Mouse (Mus musculus) kidney, adult 2 months (tissue): ENCODE data around the gene Synm.

Experiments
- CTCF ChIP-seq: fragments of 200-500 bp; conservative IDR thresholded peaks from 2 replicates; pipeline ENCODE4 v1.5.1; 2011; ENCODE audit warnings: low read depth, mild to moderate bottlenecking, control low read depth, low read length, moderate library complexity, mixed read lengths; ENCODE audit not compliant: insufficient read depth, insufficient read length
- POLR2A ChIP-seq: fragments of 200-500 bp; IDR thresholded peaks from one replicate; pipeline ENCODE4 v1.6.1; 2011; ENCODE audit warnings: low read depth, low read length, control low read depth

DNA sequence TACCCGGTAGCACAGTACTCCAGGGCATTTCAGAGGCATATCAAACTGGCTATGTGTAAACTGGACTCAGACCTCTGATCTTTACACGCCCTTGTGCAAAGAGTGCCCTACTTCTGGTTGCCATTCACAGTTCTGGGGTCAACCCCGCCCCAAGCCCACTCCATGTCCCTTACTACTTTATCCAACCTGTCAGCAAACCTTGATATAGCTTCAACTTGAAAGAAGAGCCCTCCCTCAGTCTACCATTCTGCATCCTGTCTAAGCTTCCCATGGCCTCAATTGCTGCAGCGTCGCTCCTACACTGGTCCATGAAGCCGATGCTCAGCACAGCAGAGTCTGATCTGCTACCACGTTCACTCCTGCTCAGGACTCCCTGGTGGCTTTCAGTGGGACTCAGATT lies 4.2 kb downstream of the Synm start:
- TF ChIP-seq CTCF (no peak), POLR2A (no peak)
